Mouse (Mus musculus) heart, adult 2 months (tissue): Measurements from ENCODE around the gene Exoc1.

ENCODE experiments used
- EP300 ChIP-seq: fragments of 200-500 bp; IDR thresholded peaks from 2 replicates; pipeline ENCODE4 v1.6.1; 2011; ENCODE audit warnings: low read depth, low read length, control low read depth; ENCODE audit not compliant: insufficient read depth
- POLR2A ChIP-seq: fragments of 200-500 bp; IDR thresholded peaks from 2 replicates; pipeline ENCODE4 v1.6.1; 2011; ENCODE audit warnings: mild to moderate bottlenecking, low read depth, low read length, control low read depth; ENCODE audit not compliant: insufficient read depth

GRCm38 (mm10) chr5:76585378-76585777, 56.3 kb downstream of the Exoc1 start:
- TF ChIP-seq EP300 (no peak), POLR2A (no peak)
